Mouse (Mus musculus) urinary bladder, adult 2 months (tissue): ENCODE data around the gene Tmem242. TPM values are rescaled to one million over a fixed set of nuclear protein-coding genes. Genes with fewer than 3 reads are reported as not detected.
A peak's percentile ranks its signal among the peaks of the same experiment; 100 is the strongest.
"Not testable (repeated sequence)": the region's sequence is repeated elsewhere in the genome, so short reads cannot be mapped to it uniquely, and the experiment has no call there.

Experiments used
- DNase-seq: peaks from one replicate; pipeline ENCODE4 v3.0.0; 2022; ENCODE audit warnings: low spot score
- polyA plus RNA-seq: library from polyadenylated mRNA; depleted of rRNA; stranded (reverse); fragments of >200 nt; gene quantifications from 2 replicates; pipeline ENCODE4 v1.2.3, GENCODE M21; 2012; rRNA removed

Tmem242 gene
- 34.2 and 47.5 TPM in 2 replicates for polyA plus RNA-seq

GRCm38 (mm10) chr17:5440159-5440971, at the start of gene Tmem242:
Gene Tmem242 (minus strand): TSS chr17:5440259.
- DNase-seq, result peak; percentile 85

- DNase-seq, result no peak
These were observed 48.1 kb upstream of the Tmem242 start for GRCm38 (mm10) chr17:5488156-5488555.

GRCm38 (mm10) chr17:5484663-5485062, 44.6 kb upstream of the Tmem242 start:
- no peak for DNase-seq

- DNase-seq, result no peak
These were observed 43.4 kb upstream of the Tmem242 start for GRCm38 (mm10) chr17:5483456-5483855.

GRCm38 (mm10) chr17:5475960-5476725, 36.1 kb upstream of the Tmem242 start:
- DNase-seq, result no peak

GRCm38 (mm10) chr17:5472268-5472667, 32.2 kb upstream of the Tmem242 start:
- no peak for DNase-seq

GRCm38 (mm10) chr17:5467177-5467576, 27.1 kb upstream of the Tmem242 start:
- no peak for DNase-seq

GRCm38 (mm10) chr17:5466736-5467135, 26.7 kb upstream of the Tmem242 start:
- no peak for DNase-seq

GRCm38 (mm10) chr17:5463912-5464311, 23.9 kb upstream of the Tmem242 start:
- no peak for DNase-seq

GRCm38 (mm10) chr17:5453657-5454056, 13.6 kb upstream of the Tmem242 start:
- no peak for DNase-seq

- DNase-seq, result no peak
These were observed 3.7 kb upstream of the Tmem242 start for GRCm38 (mm10) chr17:5443751-5444150.

GRCm38 (mm10) chr17:5443260-5443659, 3.2 kb upstream of the Tmem242 start:
- no peak for DNase-seq

- DNase-seq, result not testable (repeated sequence)
These were observed 2.3 kb upstream of the Tmem242 start for GRCm38 (mm10) chr17:5442403-5442802.

- DNase-seq, result no peak
These were observed 264 bp downstream of the Tmem242 start for GRCm38 (mm10) chr17:5439831-5440158.

- no peak for DNase-seq
These were observed 10.3 kb downstream of the Tmem242 start for GRCm38 (mm10) chr17:5429772-5430133.

GRCm38 (mm10) chr17:5429090-5429771, 10.8 kb downstream of the Tmem242 start:
- peak; percentile 63 for DNase-seq

- no peak for DNase-seq
These were observed 14.9 kb downstream of the Tmem242 start for GRCm38 (mm10) chr17:5425204-5425603.

- no peak for DNase-seq
These were observed 15.9 kb downstream of the Tmem242 start for GRCm38 (mm10) chr17:5424156-5424555.

GRCm38 (mm10) chr17:5421835-5422234, 18.2 kb downstream of the Tmem242 start:
- DNase-seq, result no peak

GRCm38 (mm10) chr17:5419771-5420518, 20.1 kb downstream of the Tmem242 start:
- no peak for DNase-seq

- no peak for DNase-seq
These were observed 21.0 kb downstream of the Tmem242 start for GRCm38 (mm10) chr17:5419056-5419455.

- DNase-seq, result no peak
These were observed 21.5 kb downstream of the Tmem242 start, which contains the start of gene Ldhal6b for GRCm38 (mm10) chr17:5418545-5418944. Gene Ldhal6b (minus strand): TSS chr17:5418767.
